Mouse (Mus musculus): ENCODE results near the gene Npas3. TPM values are rescaled to one million over a fixed set of nuclear protein-coding genes. Genes with fewer than 3 reads are reported as not detected.

Npas3 gene
- total and polyA plus RNA-seq, 2 experiments: 0.04 TPM; not detected in 1

DNA sequence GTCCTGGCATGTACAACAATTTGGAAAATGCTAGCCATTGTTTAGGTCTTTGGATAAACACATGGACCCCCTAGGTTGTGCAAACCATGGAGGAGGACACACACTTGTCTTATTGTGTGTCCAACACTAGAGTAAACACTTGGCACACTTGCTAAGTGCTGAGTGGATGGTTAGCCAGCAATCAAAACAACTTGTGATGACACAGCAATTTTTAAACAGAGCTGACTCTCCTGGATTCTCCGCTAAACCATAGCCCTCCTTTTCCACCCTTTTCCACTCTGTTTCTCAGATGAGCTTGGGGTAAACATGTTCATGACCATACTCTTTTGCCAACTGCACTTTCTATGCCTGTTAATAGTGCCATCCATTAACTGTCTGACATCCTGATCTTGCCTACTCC lies 309.8 kb downstream of the Npas3 start:
- H3K27me3 ChIP-seq (ENCODE audit: control insufficient read depth, insufficient read depth, low read length): no peaks in the 10 kb centered on the region
- H3K79me2 ChIP-seq (ENCODE audit: control insufficient read depth, insufficient read depth, low read length): no peaks in the 10 kb centered on the region
- DNase-seq (ENCODE audit: extremely low read depth, low read depth, low spot score): no peak
- TF ChIP-seq POLR2A (IDR thresholded peaks at IDR 0.05; ENCODE audit: extremely low read depth, insufficient read depth, low read length): no peak
- TF ChIP-seq CTCF (IDR thresholded peaks at IDR 0.05; ENCODE audit: low read depth, low read length): no peak
- 91% methylated on average over 1 of the region's 1 CpGs for WGBS
- H3K36me3 ChIP-seq (ENCODE audit: control insufficient read depth, insufficient read depth, low read length): no peaks in the 10 kb centered on the region
- H3K27ac ChIP-seq (replicated peaks; ENCODE audit: insufficient read depth, low read depth, low read length): no peak overlapping the region
- no peaks in the 10 kb centered on the region for H3K4me1 ChIP-seq (ENCODE audit: control insufficient read depth, insufficient read depth, low read length)
- H3K9ac ChIP-seq (ENCODE audit: low read depth, low read length): no peak overlapping the region
- no peak overlapping the region for H3K4me3 ChIP-seq (ENCODE audit: insufficient read depth, low read depth, low read length)

DNA sequence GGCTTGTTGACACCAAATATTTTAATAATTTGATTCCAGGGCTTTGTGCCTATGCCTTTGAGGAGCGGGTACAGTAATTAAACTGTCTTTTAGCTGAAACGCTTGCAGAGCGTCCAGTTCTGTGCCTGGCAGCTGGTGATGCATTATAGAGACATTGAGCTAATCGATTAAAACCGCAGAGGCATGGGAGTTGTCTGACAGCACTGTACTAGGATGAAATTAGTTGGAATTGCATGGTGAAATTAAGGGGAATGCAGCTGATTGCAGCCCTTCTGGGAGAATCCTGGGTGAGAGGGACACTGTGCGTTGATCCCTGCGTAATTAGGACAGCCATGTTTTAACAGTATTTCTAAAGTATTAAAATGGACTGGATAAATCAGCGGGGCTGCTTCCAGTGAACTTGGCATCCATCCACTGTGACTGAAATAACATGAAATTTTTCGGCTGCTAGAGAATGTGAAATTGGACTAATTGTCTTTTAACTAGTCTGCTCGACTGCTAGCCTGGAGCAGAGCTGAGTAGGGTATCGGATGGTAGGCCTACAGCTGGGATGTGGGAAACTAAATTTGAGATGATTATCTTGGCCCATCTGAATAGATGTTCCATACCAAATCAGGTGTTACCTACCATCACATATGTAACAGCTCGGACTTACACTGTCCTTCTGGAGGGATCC lies 318.4 kb downstream of the Npas3 start:
- TF ChIP-seq POLR2A (IDR thresholded peaks at IDR 0.05; ENCODE audit: extremely low read depth, insufficient read depth, low read length) (no peak), CTCF (IDR thresholded peaks at IDR 0.05; ENCODE audit: low read depth, low read length) (no peak)
- 86% methylated on average over 12 of the region's 12 CpGs for WGBS
- no peaks in the 10 kb centered on the region for H3K4me1 ChIP-seq (ENCODE audit: control insufficient read depth, insufficient read depth, low read length)
- no peak overlapping the region for H3K27ac ChIP-seq (replicated peaks; ENCODE audit: insufficient read depth, low read depth, low read length)
- DNase-seq (ENCODE audit: extremely low read depth, low read depth, low spot score): no peak
- H3K4me3 ChIP-seq (ENCODE audit: insufficient read depth, low read depth, low read length): no peak overlapping the region
- H3K79me2 ChIP-seq (ENCODE audit: control insufficient read depth, insufficient read depth, low read length): no peaks in the 10 kb centered on the region
- H3K36me3 ChIP-seq (ENCODE audit: control insufficient read depth, insufficient read depth, low read length): no peaks in the 10 kb centered on the region
- no peaks in the 10 kb centered on the region for H3K27me3 ChIP-seq (ENCODE audit: control insufficient read depth, insufficient read depth, low read length)
- H3K9ac ChIP-seq (ENCODE audit: low read depth, low read length): no peak overlapping the region

DNA sequence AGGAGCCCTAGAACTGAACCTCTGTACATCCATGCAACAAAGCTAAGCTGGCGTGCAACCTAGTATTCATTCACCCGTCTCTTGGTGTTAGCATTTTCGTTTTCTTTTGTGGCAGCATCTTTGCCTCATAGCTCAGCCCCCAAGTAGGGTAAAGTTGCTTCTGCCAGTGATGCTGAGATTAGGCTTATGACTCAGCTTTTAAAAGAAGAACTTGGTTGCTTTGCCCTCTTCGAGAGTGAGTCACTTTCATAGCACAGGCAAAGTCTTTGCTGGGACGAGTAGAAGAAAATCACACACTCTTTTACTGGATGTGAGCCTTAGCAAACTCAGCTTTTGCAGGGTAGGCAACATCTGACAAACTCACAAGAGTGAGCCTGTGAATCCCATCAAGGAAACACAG lies 332.7 kb downstream of the Npas3 start:
- Histone ChIP-seq H3K27ac (replicated peaks; ENCODE audit: insufficient read depth, low read depth, low read length) (no peak overlapping the region), H3K27me3 (ENCODE audit: control insufficient read depth, insufficient read depth, low read length) (no peaks in the 10 kb centered on the region), H3K4me1 (ENCODE audit: control insufficient read depth, insufficient read depth, low read length) (no peaks in the 10 kb centered on the region), H3K4me3 (ENCODE audit: insufficient read depth, low read depth, low read length) (no peak overlapping the region), H3K36me3 (ENCODE audit: control insufficient read depth, insufficient read depth, low read length) (no peaks in the 10 kb centered on the region), H3K9ac (ENCODE audit: low read depth, low read length) (no peak overlapping the region), H3K79me2 (ENCODE audit: control insufficient read depth, insufficient read depth, low read length) (no peaks in the 10 kb centered on the region)
- DNase-seq (ENCODE audit: extremely low read depth, low read depth, low spot score): no peak
- WGBS: 79% methylated on average over 5 of the region's 5 CpGs
- TF ChIP-seq CTCF (IDR thresholded peaks at IDR 0.05; ENCODE audit: low read depth, low read length) (no peak), POLR2A (IDR thresholded peaks at IDR 0.05; ENCODE audit: extremely low read depth, insufficient read depth, low read length) (no peak)

DNA sequence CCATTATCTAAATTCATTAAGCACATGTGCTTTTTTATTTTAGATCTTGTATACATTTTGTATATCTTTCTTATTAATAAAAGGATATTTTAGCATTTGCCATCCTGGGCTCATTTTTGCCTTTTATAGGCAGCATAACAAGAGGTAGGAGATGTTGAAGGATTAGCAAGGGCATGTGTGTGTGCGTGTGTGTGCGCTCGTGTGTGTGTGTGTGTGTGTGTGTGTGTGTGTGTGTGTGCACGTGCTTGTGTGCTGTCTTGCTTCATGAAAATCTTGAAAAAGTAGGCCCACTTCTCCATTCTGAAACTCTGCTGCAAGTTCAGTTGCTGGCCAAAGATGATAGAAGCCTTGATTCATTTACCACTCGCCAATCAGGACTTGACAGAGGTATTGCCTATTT lies 338.8 kb downstream of the Npas3 start:
- H3K79me2 ChIP-seq (ENCODE audit: control insufficient read depth, insufficient read depth, low read length): no peaks in the 10 kb centered on the region
- no peaks in the 10 kb centered on the region for H3K27me3 ChIP-seq (ENCODE audit: control insufficient read depth, insufficient read depth, low read length)
- H3K36me3 ChIP-seq (ENCODE audit: control insufficient read depth, insufficient read depth, low read length): no peaks in the 10 kb centered on the region
- H3K9ac ChIP-seq (ENCODE audit: low read depth, low read length): no peak overlapping the region
- TF ChIP-seq POLR2A (IDR thresholded peaks at IDR 0.05; ENCODE audit: extremely low read depth, insufficient read depth, low read length): no peak
- TF ChIP-seq CTCF (IDR thresholded peaks at IDR 0.05; ENCODE audit: low read depth, low read length): no peak
- no peak overlapping the region for H3K27ac ChIP-seq (replicated peaks; ENCODE audit: insufficient read depth, low read depth, low read length)
- no peak overlapping the region for H3K4me3 ChIP-seq (ENCODE audit: insufficient read depth, low read depth, low read length)
- H3K4me1 ChIP-seq (ENCODE audit: control insufficient read depth, insufficient read depth, low read length): no peaks in the 10 kb centered on the region
- WGBS: 79% methylated on average over 5 of the region's 5 CpGs
- DNase-seq (ENCODE audit: extremely low read depth, low read depth, low spot score): no peak

DNA sequence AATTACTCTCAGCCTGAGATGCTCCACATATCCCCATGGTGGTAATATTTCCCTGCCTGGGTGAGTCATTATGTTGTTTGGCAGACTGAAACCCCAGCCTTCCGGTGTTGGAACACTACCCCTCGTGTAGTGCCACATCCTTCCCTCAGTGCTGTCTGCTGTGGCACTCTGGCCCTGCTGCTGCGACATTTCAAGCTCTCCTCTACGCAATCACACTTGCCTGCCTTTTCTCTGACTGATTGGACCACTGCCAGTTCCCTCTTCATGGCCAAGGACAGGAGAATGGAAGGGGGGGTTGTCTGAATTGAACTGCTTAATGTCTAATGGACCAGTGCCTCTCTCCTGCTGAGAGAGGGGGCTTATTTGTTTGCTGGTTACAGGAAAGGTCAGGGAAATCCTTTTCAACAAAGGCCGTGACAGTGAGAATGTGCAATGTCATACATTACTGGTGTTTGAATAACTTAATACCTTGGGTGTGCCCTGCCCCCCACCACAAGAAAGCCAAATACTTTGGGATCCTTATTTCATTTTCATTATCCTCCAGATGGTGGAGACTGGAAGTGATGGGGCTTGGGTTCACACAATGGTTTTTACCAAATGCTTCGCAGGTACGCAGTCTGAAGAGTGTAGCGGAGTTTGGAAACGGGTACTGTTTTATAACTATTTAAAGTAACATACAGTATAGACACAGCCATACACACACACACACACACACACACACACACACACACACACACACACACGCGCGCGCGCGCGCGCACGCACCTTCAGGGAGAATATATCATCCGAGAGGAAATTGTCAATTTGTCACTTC lies 339.4 kb downstream of the Npas3 start:
- H3K27me3 ChIP-seq (ENCODE audit: control insufficient read depth, insufficient read depth, low read length): no peaks in the 10 kb centered on the region
- H3K9ac ChIP-seq (ENCODE audit: low read depth, low read length): no peak overlapping the region
- WGBS: 88% methylated on average over 19 of the region's 19 CpGs
- H3K4me3 ChIP-seq (ENCODE audit: insufficient read depth, low read depth, low read length): no peak overlapping the region
- no peak overlapping the region for H3K27ac ChIP-seq (replicated peaks; ENCODE audit: insufficient read depth, low read depth, low read length)
- no peaks in the 10 kb centered on the region for H3K4me1 ChIP-seq (ENCODE audit: control insufficient read depth, insufficient read depth, low read length)
- DNase-seq (ENCODE audit: extremely low read depth, low read depth, low spot score): no peak
- no peak for TF ChIP-seq CTCF (IDR thresholded peaks at IDR 0.05; ENCODE audit: low read depth, low read length)
- no peak for TF ChIP-seq POLR2A (IDR thresholded peaks at IDR 0.05; ENCODE audit: extremely low read depth, insufficient read depth, low read length)
- H3K79me2 ChIP-seq (ENCODE audit: control insufficient read depth, insufficient read depth, low read length): no peaks in the 10 kb centered on the region
- H3K36me3 ChIP-seq (ENCODE audit: control insufficient read depth, insufficient read depth, low read length): no peaks in the 10 kb centered on the region
